Mouse (Mus musculus) midbrain, embryonic 16.5 days (tissue): ENCODE measurements around the gene Hdac9. TPM values are rescaled to one million over a fixed set of nuclear protein-coding genes. Genes with fewer than 3 reads are reported as not detected.

ENCODE experiments used
- ATAC-seq: fragments of 200-750 bp; cut with Nextera tagmentation; 2 replicates; pipeline ENCODE4 v1.8.0; 2017; ENCODE audit warnings: moderate TSS enrichment
- H3K27ac ChIP-seq: fragments of 300-500 bp; sonication (generic); 2 replicates; pipeline ENCODE4 v1.5.1; 2014; ENCODE audit warnings: mild to moderate bottlenecking, low read length, mixed read lengths
- H3K27me3 ChIP-seq: fragments of 300-500 bp; sonication (generic); 2 replicates; pipeline ENCODE4 v1.6.1; 2014; ENCODE audit warnings: low read depth, low read length, mixed read lengths; ENCODE audit not compliant: control insufficient read depth, insufficient read depth
- H3K36me3 ChIP-seq: fragments of 300-500 bp; sonication (generic); 2 replicates; pipeline ENCODE4 v1.6.1; 2014; ENCODE audit warnings: mild to moderate bottlenecking, low read length, moderate library complexity, mixed read lengths; ENCODE audit not compliant: control insufficient read depth, insufficient read depth
- H3K4me1 ChIP-seq: fragments of 300-500 bp; sonication (generic); 2 replicates; pipeline ENCODE4 v1.6.1; 2014; ENCODE audit warnings: mild to moderate bottlenecking, low read length, mixed read lengths; ENCODE audit not compliant: control insufficient read depth, insufficient read depth
- H3K4me2 ChIP-seq: fragments of 300-500 bp; sonication (generic); 2 replicates; pipeline ENCODE4 v1.6.1; 2014; ENCODE audit warnings: mild to moderate bottlenecking, low read length, mixed read lengths
- H3K4me3 ChIP-seq: fragments of 300-500 bp; sonication (generic); 2 replicates; pipeline ENCODE4 v1.5.1; 2014; ENCODE audit warnings: low read depth, mild to moderate bottlenecking, low read length, moderate library complexity, mixed read lengths
- H3K9ac ChIP-seq: fragments of 300-500 bp; sonication (generic); 2 replicates; pipeline ENCODE4 v1.6.1; 2014; ENCODE audit warnings: low read depth, low read length, mixed read lengths
- H3K9me3 ChIP-seq: fragments of 300-500 bp; sonication (generic); replicated peaks from 2 replicates; pipeline ENCODE4 v1.6.1; 2014; ENCODE audit warnings: mild to moderate bottlenecking, low read length, mixed read lengths; ENCODE audit not compliant: control insufficient read depth, poor library complexity, severe bottlenecking
- WGBS: fragments of 180-500 bp; shearing (Covaris S2); extraction: QIAGEN DNeasy Blood & Tissue Kit; methylation state at CpG from one replicate; pipeline ENCODE4 v1.1.7; 2014; 5-methylcytosine and 5-hydroxymethylcytosine counted together
- polyA plus RNA-seq: library from polyadenylated mRNA; unstranded; fragments of >200 nt; fragmentation: Nextera tagmentation; extraction: Ambion mirVana; gene quantifications from 2 replicates; pipeline ENCODE4 v1.2.1, GENCODE M21; 2015

Gene Hdac9
- polyA plus RNA-seq, 1 experiment from 2014 or later, result 12.6 TPM

GRCm38 (mm10) chr12:34579220-34579619 lies 337.7 kb downstream of the Hdac9 start:
- Histone ChIP-seq H3K27me3 (no peaks in the 10 kb centered on the region), H3K36me3 (no peaks in the 10 kb centered on the region), H3K9me3 (no peaks in the 10 kb centered on the region), H3K27ac (no peak overlapping the region), H3K4me1 (no peaks in the 10 kb centered on the region), H3K4me2 (no peak overlapping the region), H3K4me3 (no peak overlapping the region), H3K9ac (no peak overlapping the region)
- no peak for ATAC-seq
- WGBS, result 79% methylated on average over 1 of the region's 1 CpGs

GRCm38 (mm10) chr12:34571069-34571468 lies 345.8 kb downstream of the Hdac9 start:
- Histone ChIP-seq H3K27ac (no peak overlapping the region), H3K27me3 (no peaks in the 10 kb centered on the region), H3K4me2 (no peak overlapping the region), H3K4me3 (no peak overlapping the region), H3K36me3 (no peaks in the 10 kb centered on the region), H3K9me3 (no peaks in the 10 kb centered on the region), H3K9ac (no peak overlapping the region), H3K4me1 (no peaks in the 10 kb centered on the region)
- 55% methylated on average over 1 of the region's 1 CpGs for WGBS
- ATAC-seq, result no peak

DNA sequence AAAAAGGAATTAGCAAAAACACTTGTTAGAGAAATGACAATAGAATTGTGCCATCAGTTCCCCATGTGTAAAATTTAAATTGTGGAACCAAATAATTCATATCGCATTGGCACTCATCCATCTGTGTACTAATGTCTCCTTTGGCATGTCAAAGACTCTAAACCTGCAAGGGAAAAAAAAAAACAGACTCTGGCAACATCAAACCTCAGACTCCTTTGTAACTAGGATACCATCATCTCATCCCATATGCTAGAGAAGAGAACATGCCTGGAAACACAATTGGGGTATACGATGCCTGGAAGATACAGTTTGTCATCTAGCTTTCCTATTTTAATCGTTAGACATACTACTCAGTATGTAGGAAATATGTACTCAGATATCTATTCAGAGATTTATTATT lies 347.4 kb downstream of the Hdac9 start:
- ATAC-seq, result peak; percentile 38
- WGBS, result 68% methylated on average over 3 of the region's 3 CpGs

GRCm38 (mm10) chr12:34569052-34569451 lies 347.8 kb downstream of the Hdac9 start:
- no peak overlapping the region for H3K27ac ChIP-seq
- no peaks in the 10 kb centered on the region for H3K4me1 ChIP-seq
- no peak overlapping the region for H3K4me2 ChIP-seq
- peak; percentile 83 for ATAC-seq
- WGBS, result 48% methylated on average over 3 of the region's 3 CpGs
- no peak overlapping the region for H3K4me3 ChIP-seq
- H3K36me3 ChIP-seq, result no peaks in the 10 kb centered on the region
- H3K9ac ChIP-seq, result no peak overlapping the region
- no peaks in the 10 kb centered on the region for H3K27me3 ChIP-seq
- no peaks in the 10 kb centered on the region for H3K9me3 ChIP-seq

More for the DNA sequence above, 347.4 kb downstream of the Hdac9 start:
- Histone ChIP-seq H3K27me3 (no peaks in the 10 kb centered on the region), H3K4me3 (no peak overlapping the region), H3K4me2 (no peak overlapping the region), H3K36me3 (no peaks in the 10 kb centered on the region), H3K9ac (no peak overlapping the region), H3K27ac (no peak overlapping the region), H3K9me3 (no peaks in the 10 kb centered on the region), H3K4me1 (no peaks in the 10 kb centered on the region)

DNA sequence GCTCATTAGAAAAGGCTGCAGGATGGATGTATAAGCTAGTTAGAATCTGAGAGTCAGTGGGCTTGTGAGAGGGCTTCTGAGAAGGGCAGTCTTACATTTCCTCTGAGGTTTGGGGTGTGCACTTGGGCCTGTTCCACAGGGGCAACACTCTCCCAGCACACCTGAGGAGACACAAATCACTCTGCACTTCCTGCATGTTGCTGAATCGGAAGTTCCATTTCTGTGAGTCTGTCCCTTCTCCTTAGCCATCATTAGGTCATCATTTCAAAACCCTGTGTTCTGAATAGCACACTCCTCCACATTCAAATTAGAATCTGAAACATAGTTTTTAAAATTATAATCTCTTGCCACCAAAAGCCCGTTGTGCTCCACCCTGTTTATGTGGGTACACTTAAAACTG lies 354.6 kb downstream of the Hdac9 start:
- Histone ChIP-seq H3K9me3 (no peaks in the 10 kb centered on the region), H3K36me3 (no peaks in the 10 kb centered on the region), H3K9ac (no peak overlapping the region), H3K4me1 (no peaks in the 10 kb centered on the region), H3K27ac (no peak overlapping the region), H3K4me3 (no peak overlapping the region), H3K4me2 (no peak overlapping the region), H3K27me3 (no peaks in the 10 kb centered on the region)
- no peak for ATAC-seq
- 89% methylated on average over 2 of the region's 2 CpGs for WGBS

DNA sequence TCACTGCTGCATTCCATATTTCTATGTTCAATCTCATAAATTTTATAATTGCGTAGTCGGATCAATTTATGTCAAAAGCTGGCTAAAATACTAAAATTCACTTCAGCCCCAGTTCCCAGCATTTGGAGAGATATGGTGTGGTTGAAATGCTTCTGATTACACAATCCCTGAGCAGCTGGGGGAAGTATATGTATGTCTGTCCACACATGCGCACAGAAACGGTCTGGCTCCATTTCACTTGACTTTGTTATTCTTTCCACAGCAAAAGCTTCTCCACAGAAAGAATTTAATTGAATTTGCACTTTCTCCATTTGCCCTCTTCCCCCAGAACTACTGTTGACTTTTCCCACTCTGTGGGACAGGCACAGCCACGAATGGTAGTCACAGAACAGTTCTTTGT lies 357.9 kb downstream of the Hdac9 start:
- H3K4me3 ChIP-seq, result no peak overlapping the region
- no peak overlapping the region for H3K4me2 ChIP-seq
- no peaks in the 10 kb centered on the region for H3K27me3 ChIP-seq
- H3K27ac ChIP-seq, result no peak overlapping the region
- 73% methylated on average over 5 of the region's 5 CpGs for WGBS
- no peaks in the 10 kb centered on the region for H3K9me3 ChIP-seq
- no peaks in the 10 kb centered on the region for H3K4me1 ChIP-seq
- ATAC-seq, result no peak
- no peaks in the 10 kb centered on the region for H3K36me3 ChIP-seq
- no peak overlapping the region for H3K9ac ChIP-seq

DNA sequence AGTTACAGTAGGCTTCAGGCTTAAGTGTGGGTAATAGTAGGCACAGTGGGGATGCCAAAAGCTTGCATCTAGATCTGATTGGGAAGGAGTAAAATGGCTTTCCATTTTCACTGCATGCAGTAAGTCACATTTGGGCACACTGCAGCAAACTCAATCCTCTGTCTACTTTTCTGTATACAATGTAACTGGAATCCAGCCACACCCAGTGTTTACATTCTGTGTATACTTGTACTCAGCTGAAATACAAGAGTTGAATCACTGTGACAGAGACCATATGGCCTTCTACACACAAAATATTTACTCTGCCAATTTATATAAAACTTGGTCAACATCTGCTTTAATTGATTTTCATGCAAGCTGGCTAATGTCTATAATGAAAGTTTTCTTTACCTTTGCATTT lies 362.1 kb downstream of the Hdac9 start:
- Histone ChIP-seq H3K4me1 (0 out of 2 replicates have a peak, but pooled peaks cover 3% of the 10 kb centered on the region), H3K4me2 (no peak overlapping the region), H3K27me3 (no peaks in the 10 kb centered on the region), H3K4me3 (no peak overlapping the region), H3K27ac (no peak overlapping the region), H3K9me3 (no peaks in the 10 kb centered on the region), H3K9ac (no peak overlapping the region), H3K36me3 (no peaks in the 10 kb centered on the region)
- ATAC-seq, result no peak

DNA sequence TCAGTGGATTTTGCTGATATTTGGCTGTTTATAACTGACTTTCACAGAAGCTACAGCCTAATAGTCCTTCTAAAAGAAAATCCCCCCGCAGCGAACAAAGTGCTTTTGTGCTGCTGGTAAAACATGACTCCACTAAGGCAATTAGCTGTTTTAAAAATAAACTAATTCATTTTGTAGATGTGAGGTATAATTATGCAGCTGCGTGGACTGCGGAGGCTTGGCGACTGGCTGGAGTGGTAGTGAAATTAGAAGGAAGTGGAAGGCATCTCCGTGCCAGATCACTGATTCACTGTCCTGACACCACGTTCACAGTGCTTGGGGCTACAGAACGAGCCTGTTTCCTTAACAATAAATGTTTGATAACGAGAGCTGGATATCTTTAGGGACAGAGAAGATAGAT lies 366.6 kb downstream of the Hdac9 start:
- Histone ChIP-seq H3K4me1 (0 out of 2 replicates have a peak, but pooled peaks cover 3% of the 10 kb centered on the region), H3K27me3 (no peaks in the 10 kb centered on the region), H3K9ac (no peak overlapping the region), H3K4me2 (no peak overlapping the region), H3K27ac (no peak overlapping the region), H3K4me3 (no peak overlapping the region), H3K36me3 (no peaks in the 10 kb centered on the region), H3K9me3 (no peaks in the 10 kb centered on the region)
- WGBS, result 72% methylated on average over 9 of the region's 9 CpGs
- ATAC-seq, result no peak

GRCm38 (mm10) chr12:34529165-34529545 lies 387.7 kb downstream of the Hdac9 start:
- peak; percentile 29; the same call in 1 of the 2 replicates for ATAC-seq
- no peaks in the 10 kb centered on the region for H3K36me3 ChIP-seq
- H3K9ac ChIP-seq, result no peak overlapping the region; the same call in 1 of the 2 replicates
- WGBS, result 11% methylated on average over 3 of the region's 3 CpGs
- H3K9me3 ChIP-seq, result no peaks in the 10 kb centered on the region
- peak overlapping the region; percentile 46; the same call in 1 of the 2 replicates for H3K4me2 ChIP-seq
- H3K27ac ChIP-seq, result peak overlapping the region; percentile 14
- H3K27me3 ChIP-seq, result no peaks in the 10 kb centered on the region
- H3K4me3 ChIP-seq, result no peak overlapping the region
- H3K4me1 ChIP-seq, result peaks cover 25% of the 10 kb centered on the region
